Mouse (Mus musculus): ENCODE data around the gene H2-T3. TPM values are rescaled to one million over a fixed set of nuclear protein-coding genes. Genes with fewer than 3 reads are reported as not detected.
"Not testable (repeated sequence)": the region's sequence is repeated elsewhere in the genome, so short reads cannot be mapped to it uniquely, and the experiment has no call there.

H2-T3 gene
- not detected in 2 replicates for polyA plus RNA-seq (2011; ENCODE audit: insufficient read length, low read depth, missing spikeins)

DNA sequence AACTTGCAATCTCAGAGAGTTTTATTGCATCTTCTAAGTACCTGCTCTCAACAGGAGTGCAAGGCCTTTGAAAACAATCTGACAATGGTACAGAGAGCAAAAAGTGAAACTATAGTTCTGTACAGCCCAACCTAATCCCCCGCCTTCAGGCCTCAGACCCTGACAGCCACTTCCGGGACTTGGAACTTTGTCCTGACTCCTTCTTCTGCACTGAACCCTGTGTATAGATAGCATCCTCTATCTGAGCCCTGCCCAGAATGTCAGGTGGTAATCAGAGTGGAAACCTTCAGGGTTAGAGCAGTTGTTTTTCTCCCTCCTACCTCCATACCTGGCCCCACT, at the start of gene H2-T3:
Gene H2-T3 (minus strand): TSS at position 119 of the 339 bp plus-strand sequence.
- no peak for TF ChIP-seq POLR2A (IDR thresholded peaks at IDR 0.05; ENCODE audit: low read depth, low read length)
- TF ChIP-seq CTCF (IDR thresholded peaks at IDR 0.05; ENCODE audit: borderline replicate concordance, insufficient read depth, low read length), result no peak
- Histone ChIP-seq H3K4me1 (ENCODE audit: control insufficient read depth, insufficient read depth, low read length) (no peaks in the 10 kb centered on the region), H3K4me3 (ENCODE audit: insufficient read depth, low read length) (no peak within 1 kb of the TSS), H3K27ac (ENCODE audit: insufficient read depth, low read length) (no peak within 1 kb of the TSS)

DNA sequence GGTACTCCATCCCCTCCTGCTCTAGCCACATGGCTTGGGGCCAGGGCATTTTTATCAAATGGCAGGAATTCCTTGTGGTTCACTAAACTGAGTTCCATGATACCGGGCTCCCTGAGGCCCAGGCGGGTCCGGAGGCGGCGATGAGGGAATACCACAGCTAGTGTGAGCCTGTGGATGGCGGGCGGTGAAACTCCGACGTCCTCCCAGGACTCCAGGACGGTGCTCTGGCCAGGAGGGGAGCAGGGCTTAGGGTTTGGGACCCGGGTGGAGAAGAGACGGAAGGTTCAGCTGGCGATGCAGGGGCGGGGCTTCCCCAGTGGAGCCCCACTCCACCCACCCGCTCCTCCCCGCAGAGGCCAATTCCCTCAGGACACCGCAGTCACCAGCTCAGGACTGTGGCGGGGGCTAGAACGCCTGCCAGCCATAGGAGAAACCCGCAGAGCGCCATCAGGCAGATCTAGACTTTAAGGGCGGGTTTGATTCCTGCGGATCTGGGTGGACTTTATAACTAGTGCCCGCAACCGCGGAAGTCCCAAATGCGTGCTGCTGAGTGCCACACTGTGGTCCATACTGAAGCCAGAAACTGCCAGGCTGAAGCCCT, 47.3 kb upstream of the H2-T3 start:
- TF ChIP-seq CTCF (IDR thresholded peaks at IDR 0.05; ENCODE audit: borderline replicate concordance, insufficient read depth, low read length), result no peak
- 0 out of 2 replicates have a peak, but pooled peaks have one; percentile 33 for TF ChIP-seq POLR2A (IDR thresholded peaks at IDR 0.05; ENCODE audit: low read depth, low read length)
- 0 out of 2 replicates have a peak overlapping the region, but pooled peaks have one; percentile 14 for H3K27ac ChIP-seq (ENCODE audit: insufficient read depth, low read length)
- H3K4me3 ChIP-seq (ENCODE audit: insufficient read depth, low read length), result peak overlapping the region; percentile 34

DNA sequence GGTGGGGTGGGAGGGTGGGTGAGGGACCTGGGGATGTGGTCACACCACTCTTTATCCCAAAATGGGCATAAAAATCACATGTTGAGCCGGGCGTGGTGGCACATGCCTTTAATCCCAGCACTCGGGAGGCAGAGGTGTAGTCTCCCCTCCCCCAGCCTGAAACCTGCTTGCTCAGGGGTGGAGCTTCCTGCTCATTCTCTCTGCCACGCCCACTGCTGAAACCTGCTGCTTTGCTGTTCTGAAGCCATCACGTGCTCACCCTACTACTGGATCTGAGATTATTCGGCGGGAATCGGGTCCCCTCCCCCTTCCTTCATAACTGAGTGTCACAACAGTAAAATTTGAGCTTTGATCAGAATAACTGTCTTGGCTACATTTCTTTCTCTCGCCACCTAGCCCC, 45.2 kb upstream of the H2-T3 start:
- H3K4me3 ChIP-seq (ENCODE audit: insufficient read depth, low read length); H3K27ac ChIP-seq (ENCODE audit: insufficient read depth, low read length); H3K4me1 ChIP-seq (ENCODE audit: control insufficient read depth, insufficient read depth, low read length): not testable (repeated sequence)

More for the DNA sequence above, 47.3 kb upstream of the H2-T3 start:
- no peaks in the 10 kb centered on the region for H3K4me1 ChIP-seq (ENCODE audit: control insufficient read depth, insufficient read depth, low read length)

DNA sequence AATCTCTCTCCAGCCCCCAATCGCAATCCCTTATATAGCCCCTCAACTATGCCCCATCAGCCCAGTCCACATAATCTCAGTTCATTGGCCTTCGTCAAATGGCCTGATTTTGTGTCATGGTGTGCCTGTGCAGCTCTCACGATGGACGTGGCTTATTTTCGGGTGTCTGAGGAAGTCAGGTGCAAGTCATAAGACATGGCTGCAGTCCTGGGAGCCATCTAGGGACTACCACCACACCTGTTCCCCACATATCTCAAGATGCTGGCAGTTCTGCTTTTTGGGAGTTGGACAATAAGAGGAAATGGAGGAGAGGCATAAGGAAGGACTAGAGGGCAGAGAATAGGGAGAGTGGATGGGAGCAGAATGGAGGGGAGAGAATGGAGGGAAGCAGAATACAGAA, 43.5 kb upstream of the H2-T3 start:
- no peaks in the 10 kb centered on the region for H3K4me1 ChIP-seq (ENCODE audit: control insufficient read depth, insufficient read depth, low read length)
- no peak overlapping the region for H3K27ac ChIP-seq (ENCODE audit: insufficient read depth, low read length)
- H3K4me3 ChIP-seq (ENCODE audit: insufficient read depth, low read length), result no peak overlapping the region
- TF ChIP-seq POLR2A (IDR thresholded peaks at IDR 0.05; ENCODE audit: low read depth, low read length), result no peak
- no peak for TF ChIP-seq CTCF (IDR thresholded peaks at IDR 0.05; ENCODE audit: borderline replicate concordance, insufficient read depth, low read length)

DNA sequence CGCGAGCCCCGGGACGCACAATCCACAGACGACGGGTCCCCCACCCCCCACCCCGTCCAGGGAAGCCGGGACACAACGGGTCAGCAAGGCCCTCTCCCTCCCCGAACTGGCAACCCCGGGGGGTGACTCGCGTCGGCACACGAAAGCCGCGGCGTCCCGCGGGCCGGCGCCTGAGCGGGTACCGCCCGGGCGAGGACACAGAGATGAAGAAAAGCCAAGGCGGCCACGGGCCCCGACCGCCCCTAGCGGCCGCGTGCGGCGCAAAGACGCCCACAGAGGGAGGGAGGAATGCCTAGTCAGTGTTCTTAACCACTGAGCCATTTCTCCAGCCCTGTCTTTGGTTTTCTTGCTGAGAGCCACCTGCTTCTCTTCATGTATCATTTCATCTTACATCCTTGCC, 41.2 kb upstream of the H2-T3 start:
- Histone ChIP-seq H3K4me3 (ENCODE audit: insufficient read depth, low read length) (no peak overlapping the region), H3K27ac (ENCODE audit: insufficient read depth, low read length) (no peak overlapping the region), H3K4me1 (ENCODE audit: control insufficient read depth, insufficient read depth, low read length) (no peaks in the 10 kb centered on the region)
- no peak for TF ChIP-seq POLR2A (IDR thresholded peaks at IDR 0.05; ENCODE audit: low read depth, low read length)
- peak; percentile 52; the same call in 1 of the 2 replicates for TF ChIP-seq CTCF (IDR thresholded peaks at IDR 0.05; ENCODE audit: borderline replicate concordance, insufficient read depth, low read length)

DNA sequence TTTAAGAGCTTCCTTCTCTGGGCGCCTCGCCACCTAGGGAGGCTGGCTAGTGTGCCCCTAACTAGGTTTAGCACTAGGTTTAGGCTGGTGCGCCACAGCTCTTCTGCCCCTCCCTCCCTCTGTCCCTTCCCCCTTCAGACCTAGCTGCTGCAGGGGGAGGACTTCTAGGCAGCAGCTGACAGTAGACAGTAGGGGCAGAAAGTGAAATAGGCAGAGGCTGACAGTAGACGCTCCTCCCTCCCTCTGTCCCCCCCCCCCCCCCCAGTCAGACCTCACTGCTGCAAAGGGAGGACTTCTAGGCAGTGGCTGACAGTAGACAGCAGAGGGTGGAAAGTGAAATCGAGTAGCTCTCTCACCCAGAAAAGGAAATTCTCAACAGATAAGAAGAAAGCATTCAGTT, 39.0 kb upstream of the H2-T3 start:
- TF ChIP-seq CTCF (IDR thresholded peaks at IDR 0.05; ENCODE audit: borderline replicate concordance, insufficient read depth, low read length) (no peak), POLR2A (IDR thresholded peaks at IDR 0.05; ENCODE audit: low read depth, low read length) (no peak)
- no peaks in the 10 kb centered on the region for H3K4me1 ChIP-seq (ENCODE audit: control insufficient read depth, insufficient read depth, low read length)
- no peak overlapping the region for H3K4me3 ChIP-seq (ENCODE audit: insufficient read depth, low read length)
- H3K27ac ChIP-seq (ENCODE audit: insufficient read depth, low read length), result no peak overlapping the region

DNA sequence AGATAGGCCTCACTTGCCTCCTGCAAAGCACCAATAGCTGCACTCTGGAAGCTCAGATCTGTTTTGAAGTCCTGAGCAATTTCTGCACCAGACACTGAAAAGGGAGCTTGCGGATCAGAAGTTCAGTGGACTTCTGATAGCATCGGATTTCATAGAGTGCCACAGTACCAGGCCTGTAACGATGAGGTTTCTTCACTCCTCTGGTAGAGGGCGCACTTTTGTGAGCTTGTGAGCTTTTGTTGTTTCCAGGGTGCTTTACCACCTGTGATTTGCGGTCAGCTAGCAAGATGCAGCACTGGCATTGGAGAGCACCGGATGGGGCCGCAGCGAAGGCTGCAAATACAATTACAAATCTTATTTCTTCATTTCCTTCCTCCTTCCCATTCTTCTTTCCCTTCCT, 36.8 kb upstream of the H2-T3 start:
- H3K27ac ChIP-seq (ENCODE audit: insufficient read depth, low read length), result no peak overlapping the region
- TF ChIP-seq POLR2A (IDR thresholded peaks at IDR 0.05; ENCODE audit: low read depth, low read length), result no peak
- no peak for TF ChIP-seq CTCF (IDR thresholded peaks at IDR 0.05; ENCODE audit: borderline replicate concordance, insufficient read depth, low read length)
- H3K4me1 ChIP-seq (ENCODE audit: control insufficient read depth, insufficient read depth, low read length), result no peaks in the 10 kb centered on the region
- H3K4me3 ChIP-seq (ENCODE audit: insufficient read depth, low read length), result no peak overlapping the region

DNA sequence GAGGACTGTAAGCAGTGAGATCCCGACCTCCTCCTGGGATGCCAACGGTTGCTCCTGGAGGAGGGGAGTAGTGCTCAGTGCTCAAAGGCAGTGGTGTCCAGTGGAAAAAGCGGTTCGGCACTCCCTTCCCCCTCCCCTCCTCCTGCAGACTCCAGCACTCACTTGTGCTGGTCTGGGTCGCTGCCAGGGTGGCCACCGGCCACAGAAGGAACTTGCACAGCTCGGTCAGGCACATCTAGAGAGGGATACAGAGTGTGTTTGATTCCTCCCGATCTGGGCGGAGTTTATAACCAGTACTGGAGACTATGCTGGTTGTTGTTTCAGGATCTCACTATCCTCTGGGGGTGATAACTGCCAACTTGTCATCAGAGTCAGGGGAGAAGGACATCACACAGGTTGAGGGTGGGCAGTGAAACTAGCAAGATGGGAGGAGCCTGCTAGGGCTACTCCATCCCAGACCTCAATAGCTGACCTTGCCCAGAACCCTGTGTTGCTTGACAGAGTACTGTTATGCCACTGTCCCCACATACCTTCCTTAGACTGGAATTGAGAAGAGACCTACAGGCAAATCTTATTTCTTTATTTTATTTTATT, 35.2 kb upstream of the H2-T3 start:
- TF ChIP-seq POLR2A (IDR thresholded peaks at IDR 0.05; ENCODE audit: low read depth, low read length) (no peak), CTCF (IDR thresholded peaks at IDR 0.05; ENCODE audit: borderline replicate concordance, insufficient read depth, low read length) (no peak)
- no peak overlapping the region for H3K27ac ChIP-seq (ENCODE audit: insufficient read depth, low read length)
- H3K4me1 ChIP-seq (ENCODE audit: control insufficient read depth, insufficient read depth, low read length), result no peaks in the 10 kb centered on the region
- H3K4me3 ChIP-seq (ENCODE audit: insufficient read depth, low read length), result no peak overlapping the region

DNA sequence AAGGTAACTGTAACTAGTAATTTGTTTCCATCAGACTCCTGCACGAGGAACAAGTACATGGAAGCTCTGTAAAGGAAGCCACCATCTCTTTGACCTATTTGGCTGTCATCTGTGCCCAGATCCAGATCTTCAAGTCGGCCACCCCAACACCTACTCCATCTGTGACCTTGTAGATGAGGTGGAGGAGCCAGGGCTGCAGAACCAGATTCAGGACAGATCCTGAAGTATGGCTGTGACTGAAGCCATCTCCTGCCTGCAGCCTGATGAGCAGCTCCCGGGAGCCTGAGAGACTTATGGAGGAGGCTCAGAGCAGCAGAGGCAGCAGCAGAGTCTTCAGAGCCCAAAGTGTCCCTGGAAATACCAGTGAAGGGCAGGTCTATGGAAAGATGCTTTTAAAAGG, 34.4 kb upstream of the H2-T3 start:
- Histone ChIP-seq H3K4me1 (ENCODE audit: control insufficient read depth, insufficient read depth, low read length) (no peaks in the 10 kb centered on the region), H3K27ac (ENCODE audit: insufficient read depth, low read length) (no peak overlapping the region), H3K4me3 (ENCODE audit: insufficient read depth, low read length) (no peak overlapping the region)
- TF ChIP-seq POLR2A (IDR thresholded peaks at IDR 0.05; ENCODE audit: low read depth, low read length) (no peak), CTCF (IDR thresholded peaks at IDR 0.05; ENCODE audit: borderline replicate concordance, insufficient read depth, low read length) (no peak)

DNA sequence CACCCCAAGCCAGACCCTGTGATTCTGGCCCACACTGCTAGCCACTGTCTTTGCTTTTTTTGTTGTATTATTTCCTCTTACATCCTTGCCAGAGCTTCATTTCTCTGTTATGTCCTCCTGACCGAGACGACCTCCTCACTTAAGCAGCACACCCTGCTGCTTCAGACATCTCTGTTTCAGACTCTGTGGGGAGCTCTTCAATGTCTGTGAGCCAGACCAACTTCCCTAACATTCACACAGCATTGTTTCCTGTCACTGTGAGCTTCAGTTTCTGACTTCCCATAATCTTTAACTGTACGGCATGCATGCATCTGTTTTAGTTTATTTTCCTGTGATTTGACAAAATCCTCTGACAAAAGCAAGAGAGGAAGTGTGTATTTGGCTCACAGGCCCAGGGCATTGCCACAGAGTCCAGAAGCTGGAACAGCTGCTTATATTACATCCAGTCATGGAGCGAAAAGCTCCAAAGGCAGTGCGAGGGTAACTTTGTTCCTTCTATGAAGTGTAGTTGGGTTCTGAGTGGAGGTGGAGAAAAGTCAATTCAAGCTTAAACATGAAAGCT, 28.6 kb upstream of the H2-T3 start:
- TF ChIP-seq POLR2A (IDR thresholded peaks at IDR 0.05; ENCODE audit: low read depth, low read length) (no peak), CTCF (IDR thresholded peaks at IDR 0.05; ENCODE audit: borderline replicate concordance, insufficient read depth, low read length) (no peak)
- no peaks in the 10 kb centered on the region for H3K4me1 ChIP-seq (ENCODE audit: control insufficient read depth, insufficient read depth, low read length)
- H3K4me3 ChIP-seq (ENCODE audit: insufficient read depth, low read length), result no peak overlapping the region
- no peak overlapping the region for H3K27ac ChIP-seq (ENCODE audit: insufficient read depth, low read length)

Data from embryonic fibroblast, embryonic 13.5 days (primary cell).